Mouse (Mus musculus): Measurements from ENCODE around the gene Fkbpl.

The Fkbpl gene

GRCm38 (mm10) chr17:34670235-34670634, 25.7 kb downstream of the Fkbpl start, which contains the start of gene Tnxb:
TSS of gene Tnxb (plus strand) at chr17:34670535.
- no peak for DNase-seq (ENCODE audit: low spot score)

GRCm38 (mm10) chr17:34671151-34672066, 26.8 kb downstream of the Fkbpl start:
- DNase-seq (ENCODE audit: low spot score), result no peak

GRCm38 (mm10) chr17:34672246-34672792, 27.8 kb downstream of the Fkbpl start:
- DNase-seq (ENCODE audit: low spot score), result no peak

GRCm38 (mm10) chr17:34673139-34673538, 28.6 kb downstream of the Fkbpl start:
- no peak for DNase-seq (ENCODE audit: low spot score)

GRCm38 (mm10) chr17:34674524-34675204, 30.1 kb downstream of the Fkbpl start:
- no peak for DNase-seq (ENCODE audit: low spot score)

DNA sequence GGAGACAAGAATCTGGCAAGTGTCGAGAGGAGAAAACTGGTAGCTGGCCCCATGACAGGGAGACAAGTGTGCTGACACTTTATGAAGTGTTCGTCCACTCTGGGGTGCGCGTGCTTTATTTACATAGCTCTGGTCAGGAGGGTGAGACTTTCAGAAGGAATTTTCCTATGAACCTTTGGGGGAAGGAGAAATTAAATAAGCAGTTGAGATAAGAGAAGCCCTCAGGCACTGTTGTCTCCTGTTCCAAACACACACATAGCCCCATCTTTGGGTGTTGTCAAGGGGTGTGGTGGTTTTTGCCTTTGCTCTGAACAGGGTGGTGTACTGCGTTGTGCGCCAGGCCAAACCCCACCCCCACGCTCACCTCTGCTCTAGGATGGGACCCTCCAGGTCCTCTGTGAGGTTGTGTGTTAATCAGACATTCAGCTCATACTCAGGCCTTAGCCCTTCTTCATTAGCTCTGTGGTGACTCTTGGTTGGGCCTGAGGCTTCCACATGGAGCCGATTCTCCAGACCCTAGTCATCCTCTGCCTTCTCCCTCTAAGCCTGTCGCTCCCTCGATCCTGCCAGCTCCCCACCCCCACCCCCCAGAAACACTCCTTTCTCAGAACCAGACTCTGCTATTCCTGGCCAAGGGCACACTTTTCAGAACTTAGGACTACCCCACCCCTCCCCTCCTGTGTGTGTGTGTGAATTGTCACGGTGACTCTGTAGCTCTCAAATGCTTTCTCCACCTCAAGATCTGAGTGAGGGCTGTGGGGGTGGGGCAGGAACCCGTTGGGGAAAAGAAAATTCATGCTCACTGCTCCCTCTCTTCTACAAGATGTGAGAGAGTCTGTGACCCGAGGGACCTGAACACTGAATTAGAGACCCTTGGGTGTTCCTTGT, 30.9 kb downstream of the Fkbpl start:
- DNase-seq (ENCODE audit: low spot score), result no peak

DNA sequence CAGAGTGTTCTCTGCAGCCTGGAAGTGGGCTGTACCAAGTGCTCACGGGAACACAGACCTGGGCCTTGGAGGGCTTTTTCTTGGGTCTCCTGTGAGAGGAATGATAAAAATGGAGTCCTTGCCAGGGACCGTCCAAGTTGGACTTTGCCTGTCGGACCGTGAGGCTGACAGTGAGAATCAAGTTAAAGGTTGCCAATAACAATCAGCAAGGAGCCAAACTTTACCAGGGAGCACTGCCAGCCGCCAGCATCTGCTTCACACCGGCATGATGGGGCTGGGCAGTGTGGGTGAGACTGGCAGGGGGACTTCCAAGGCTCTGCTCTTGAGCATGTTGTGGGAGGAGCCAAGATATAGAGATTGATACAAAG, 31.5 kb downstream of the Fkbpl start:
- no peak for DNase-seq (ENCODE audit: low spot score)

GRCm38 (mm10) chr17:34676671-34677070, 32.1 kb downstream of the Fkbpl start:
- DNase-seq (ENCODE audit: low spot score), result no peak

DNA sequence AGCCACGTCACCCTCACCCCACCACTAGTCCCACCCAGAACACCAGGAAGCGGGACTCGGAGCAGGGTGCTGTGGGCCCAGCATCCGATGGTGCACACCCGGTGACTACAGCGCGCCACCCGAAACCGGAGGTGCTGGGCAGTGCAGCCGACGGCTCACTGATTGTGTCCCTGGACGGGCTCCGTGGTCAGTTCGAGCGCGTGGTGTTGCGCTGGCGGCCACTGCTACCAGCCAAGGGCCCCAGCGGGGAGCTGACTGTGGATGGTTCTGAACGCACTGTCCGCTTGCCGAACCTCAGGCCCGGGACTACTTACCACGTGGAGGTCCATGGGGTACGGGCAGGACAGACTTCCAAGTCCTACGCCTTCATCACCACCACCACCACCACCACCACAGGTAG, 35.6 kb downstream of the Fkbpl start:
- DNase-seq (ENCODE audit: low spot score), result no peak

GRCm38 (mm10) chr17:34680621-34681020, 36.1 kb downstream of the Fkbpl start:
- DNase-seq (ENCODE audit: low spot score), result no peak

DNA sequence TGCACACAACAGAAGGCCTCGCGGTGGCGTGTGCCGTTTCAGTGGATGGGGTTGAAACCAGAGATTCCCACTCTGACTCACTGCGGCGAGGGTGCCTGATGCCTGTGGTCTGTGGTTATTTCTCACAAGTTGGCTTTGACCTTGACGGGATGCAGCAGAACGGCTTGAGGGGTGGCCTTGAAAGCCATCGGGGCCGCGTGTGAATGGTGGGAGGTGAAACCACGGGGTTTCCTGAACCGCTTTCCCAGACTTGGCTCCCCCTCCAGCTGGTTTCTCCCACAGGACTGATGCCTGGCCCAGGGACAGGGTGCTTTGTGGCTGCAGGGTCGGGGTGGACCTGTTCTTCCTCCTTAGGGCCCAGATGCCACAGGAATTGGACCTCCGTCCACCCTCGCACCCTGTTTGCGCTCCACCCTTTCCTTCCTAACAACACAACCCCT, 36.6 kb downstream of the Fkbpl start:
- DNase-seq (ENCODE audit: low spot score), result no peak

DNA sequence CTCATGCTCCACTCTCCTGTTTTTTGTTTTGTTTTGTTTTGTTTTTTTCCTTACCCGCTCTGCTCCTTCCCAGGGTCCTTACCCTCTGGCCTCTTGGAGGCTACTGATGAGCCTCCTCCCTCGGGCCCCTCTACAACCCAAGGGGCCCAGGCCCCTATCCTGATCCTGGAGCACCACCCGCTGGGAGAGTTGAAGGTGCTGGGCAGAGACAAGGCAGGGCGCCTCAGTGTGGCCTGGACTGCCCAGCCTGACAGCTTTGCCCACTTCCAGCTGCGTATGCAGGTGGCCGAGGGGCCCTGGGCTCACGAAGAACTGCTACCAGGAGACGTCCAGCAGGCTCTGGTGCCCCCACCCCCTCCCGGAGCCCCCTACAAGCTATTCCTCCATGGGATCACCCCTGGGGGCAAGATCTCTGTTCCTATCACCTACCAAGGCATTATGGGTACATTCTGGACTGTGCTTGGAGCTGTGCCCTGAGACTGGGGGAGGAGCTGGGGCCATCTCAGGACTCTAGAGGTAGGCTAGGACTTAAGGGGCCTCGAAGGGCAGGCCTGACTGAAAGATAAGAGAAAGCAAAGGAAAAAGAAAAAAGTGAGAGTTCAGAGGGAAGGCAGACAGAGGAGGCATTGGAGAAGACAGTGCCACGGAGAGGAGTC, 37.4 kb downstream of the Fkbpl start:
- no peak for DNase-seq (ENCODE audit: low spot score)

DNA sequence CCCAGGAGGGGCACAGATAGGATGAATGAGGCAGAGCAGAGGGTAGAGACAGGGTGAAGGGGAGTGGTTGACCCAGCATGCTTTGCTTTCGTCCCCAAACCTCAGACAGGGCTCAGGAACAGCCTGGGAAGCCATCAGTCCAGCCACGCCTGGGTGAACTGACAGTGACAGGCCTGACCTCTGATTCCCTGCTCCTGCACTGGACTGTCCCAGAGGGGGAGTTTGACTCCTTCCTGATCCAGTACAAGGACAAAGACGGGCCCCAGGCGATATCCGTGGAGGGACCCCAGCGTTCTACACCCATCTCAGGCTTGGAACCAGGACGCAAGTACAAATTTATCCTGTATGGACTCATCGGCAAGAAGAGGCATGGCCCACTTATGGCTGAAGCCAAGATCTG, 38.6 kb downstream of the Fkbpl start:
- no peak for DNase-seq (ENCODE audit: low spot score)

- DNase-seq (ENCODE audit: low spot score), result no peak
These were observed 39.2 kb downstream of the Fkbpl start for GRCm38 (mm10) chr17:34683686-34684220.

GRCm38 (mm10) chr17:34684253-34684893, 39.8 kb downstream of the Fkbpl start:
- no peak for DNase-seq (ENCODE audit: low spot score)

- DNase-seq (ENCODE audit: low spot score), result no peak
These were observed 40.9 kb downstream of the Fkbpl start for GRCm38 (mm10) chr17:34685120-34686110.

GRCm38 (mm10) chr17:34688889-34689288, 44.3 kb downstream of the Fkbpl start:
- DNase-seq (ENCODE audit: low spot score), result no peak

DNA sequence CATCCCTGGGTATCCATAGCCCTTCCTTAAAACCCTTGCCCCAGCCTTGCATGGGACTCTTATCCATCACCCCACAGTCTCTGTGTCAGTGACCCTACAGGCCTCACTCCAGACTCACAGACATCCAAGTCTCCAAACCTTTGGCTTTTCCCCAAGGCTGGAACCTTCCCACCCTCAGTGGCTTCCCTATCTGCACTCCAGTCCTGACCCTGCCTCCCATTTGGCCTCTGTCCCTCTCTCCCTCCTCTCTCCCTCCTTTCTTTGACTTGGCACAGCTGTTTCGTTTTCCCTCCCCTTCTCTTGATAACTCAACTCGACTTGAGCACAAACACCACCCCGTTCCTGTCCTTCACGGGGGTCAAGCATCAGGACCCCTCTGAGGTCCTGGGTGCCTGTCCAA, 45.9 kb downstream of the Fkbpl start:
- no peak for DNase-seq (ENCODE audit: low spot score)

DNA sequence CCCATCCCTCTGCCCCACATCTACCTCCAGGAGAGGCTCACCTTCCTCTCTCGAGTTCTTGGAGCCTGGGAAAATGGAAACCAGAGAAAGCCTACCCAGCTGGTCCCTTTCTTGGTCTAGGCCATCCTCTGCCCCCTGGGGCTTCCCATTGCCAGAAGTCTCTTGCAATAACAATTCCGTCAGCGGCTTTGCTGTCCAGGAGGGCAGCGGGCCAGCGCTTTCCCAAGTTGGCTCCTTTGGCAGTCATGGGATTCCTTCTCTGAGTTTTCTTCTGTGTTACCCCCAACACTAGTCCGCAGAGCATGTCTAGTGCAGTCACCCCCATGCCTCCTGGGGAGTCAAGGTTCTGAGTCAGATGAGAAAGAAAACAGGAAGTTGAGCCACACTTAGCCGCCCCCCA, 48.3 kb downstream of the Fkbpl start:
- DNase-seq (ENCODE audit: low spot score), result no peak
